Mouse (Mus musculus): Measurements from ENCODE around the gene Txn1. TPM values are rescaled to one million over a fixed set of nuclear protein-coding genes. Genes with fewer than 3 reads are reported as not detected.

Txn1 gene
- polyA plus RNA-seq, 1 experiment from 2014 or later: 314 TPM

DNA sequence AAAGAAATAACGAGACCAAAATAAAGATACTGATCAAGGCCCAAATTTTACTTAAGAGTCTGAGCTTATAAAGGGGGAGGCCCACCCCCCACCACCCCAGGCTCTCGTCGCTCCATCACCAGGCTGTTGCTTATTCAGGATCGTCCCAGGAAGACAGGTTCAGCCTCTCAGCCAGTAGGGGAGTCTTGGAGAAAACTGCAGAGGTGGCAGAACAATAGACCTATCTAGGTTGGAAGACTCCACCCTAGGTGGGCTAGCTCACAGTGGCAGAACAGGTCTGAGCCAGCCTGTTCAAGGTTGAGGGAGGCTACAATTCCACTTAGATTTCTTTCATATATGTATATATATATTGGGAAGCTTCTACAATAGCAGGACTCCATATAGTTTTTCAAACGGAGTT, 22.0 kb downstream of the Txn1 start:
- Histone ChIP-seq H3K9me3 (replicated peaks) (peaks cover 9% of the 10 kb centered on the region; the same call in 1 of the 2 replicates), H3K4me1 (no peaks in the 10 kb centered on the region), H3K4me3 (no peak overlapping the region), H3K9ac (no peak overlapping the region), H3K27ac (no peak overlapping the region), H3K4me2 (replicated peaks) (no peak overlapping the region), H3K27me3 (no peaks in the 10 kb centered on the region), H3K36me3 (no peaks in the 10 kb centered on the region)
- 79% methylated on average over 5 of the region's 5 CpGs for WGBS
- ATAC-seq (ENCODE audit: low FRiP score): no peak

DNA sequence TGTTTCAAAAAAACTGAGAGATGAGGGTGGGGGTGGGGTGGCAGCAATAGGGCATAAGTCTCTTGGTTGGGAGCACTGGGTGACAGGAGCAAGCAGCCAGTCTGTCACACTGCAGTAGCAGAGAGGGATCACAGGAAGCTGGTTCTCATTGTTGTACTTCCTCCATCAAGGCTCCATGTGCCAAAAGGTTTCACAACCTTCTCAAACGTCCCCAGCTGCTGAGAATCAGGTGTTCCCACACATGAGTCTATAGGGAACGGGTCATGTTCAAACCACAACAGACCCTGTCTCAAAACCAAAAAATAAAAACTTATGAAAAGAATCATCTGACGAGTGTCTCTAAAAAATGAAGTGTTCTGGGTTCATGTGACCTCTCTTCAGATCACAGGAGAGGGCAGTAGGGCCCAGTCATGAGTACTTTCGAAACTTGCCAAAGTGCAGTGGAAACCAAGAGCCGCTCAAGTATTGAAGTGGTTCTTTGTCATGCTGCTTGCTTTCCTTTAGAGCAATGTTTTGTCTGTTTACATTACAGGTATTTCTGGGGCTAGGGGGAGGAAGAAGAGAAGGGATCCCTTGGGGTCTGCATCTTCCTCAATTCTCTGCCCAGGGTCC, 25.5 kb downstream of the Txn1 start:
- Histone ChIP-seq H3K27me3 (no peaks in the 10 kb centered on the region), H3K4me3 (no peak overlapping the region), H3K4me2 (replicated peaks) (no peak overlapping the region), H3K9me3 (replicated peaks) (peaks cover 9% of the 10 kb centered on the region; the same call in 1 of the 2 replicates), H3K27ac (no peak overlapping the region), H3K4me1 (no peaks in the 10 kb centered on the region), H3K36me3 (no peaks in the 10 kb centered on the region), H3K9ac (no peak overlapping the region)
- 77% methylated on average over 5 of the region's 5 CpGs for WGBS
- ATAC-seq (ENCODE audit: low FRiP score): no peak

DNA sequence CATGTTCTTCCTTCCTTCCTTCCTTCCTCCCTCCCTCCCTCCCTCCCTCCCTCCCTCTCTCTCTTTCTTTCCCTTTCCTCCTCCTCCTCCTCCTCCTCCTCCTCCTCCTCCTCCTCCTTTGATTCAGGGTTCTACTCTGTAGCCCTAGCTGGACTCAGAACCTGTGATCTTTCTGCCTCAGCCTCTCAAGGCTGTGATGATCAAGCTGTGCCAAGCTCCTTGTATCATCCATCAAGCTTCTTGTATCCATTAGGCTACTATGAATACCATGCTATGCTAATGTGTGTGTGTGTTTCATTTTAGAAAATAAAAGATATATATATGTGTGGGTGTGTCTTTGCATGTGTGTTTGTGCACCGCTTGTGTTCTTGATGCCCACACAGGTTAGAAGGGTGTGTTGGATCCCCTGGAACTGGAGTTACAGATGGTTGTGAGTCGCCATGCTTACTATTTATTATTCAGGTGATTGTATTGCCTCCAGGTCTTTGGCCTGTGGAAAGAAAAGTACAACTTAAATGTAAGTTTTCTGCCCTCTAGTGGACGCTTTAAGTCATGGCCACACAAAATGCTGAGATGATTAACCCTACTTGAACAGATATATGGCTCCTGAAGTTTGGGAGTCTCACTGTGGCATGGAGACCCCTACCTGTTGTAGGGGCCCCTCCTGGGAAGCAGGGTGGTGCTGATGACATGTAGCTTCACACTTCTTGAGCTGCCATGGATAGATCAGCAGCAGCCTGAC, 28.6 kb downstream of the Txn1 start:
- 0 out of 2 replicates have a peak, but pooled peaks have one; percentile 46 for ATAC-seq (ENCODE audit: low FRiP score)

DNA sequence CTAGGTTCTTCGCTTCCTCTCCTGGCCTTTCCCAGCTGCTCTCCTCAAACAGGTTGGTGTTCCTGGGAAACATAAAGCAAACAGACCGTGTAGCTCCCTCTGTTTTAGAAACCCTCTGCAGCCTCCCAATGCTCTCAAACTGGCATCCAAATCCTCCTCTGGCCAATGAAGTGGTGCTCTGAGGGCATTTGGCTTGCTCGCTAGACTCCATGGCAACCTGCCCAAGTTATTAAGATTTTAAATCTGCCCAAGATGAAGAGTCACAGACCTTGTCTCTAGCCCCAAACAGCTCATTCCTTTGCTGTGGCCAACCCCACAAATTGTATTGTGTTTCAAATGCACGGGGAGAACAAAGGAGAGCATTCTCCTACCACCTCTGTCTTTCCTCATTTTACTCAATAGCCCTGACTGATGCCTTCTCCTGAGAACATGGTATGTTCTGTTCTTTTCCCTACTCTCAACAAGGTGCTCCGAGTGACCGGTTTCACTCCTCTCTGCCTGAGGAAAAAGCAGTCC, 31.6 kb downstream of the Txn1 start:
- H3K9ac ChIP-seq: no peak overlapping the region
- H3K36me3 ChIP-seq: no peaks in the 10 kb centered on the region
- no peak overlapping the region for H3K27ac ChIP-seq
- no peak overlapping the region for H3K4me2 ChIP-seq (replicated peaks)
- no peak for ATAC-seq (ENCODE audit: low FRiP score)
- 68% methylated on average over 6 of the region's 6 CpGs for WGBS
- H3K4me3 ChIP-seq: no peak overlapping the region
- H3K27me3 ChIP-seq: no peaks in the 10 kb centered on the region
- H3K9me3 ChIP-seq (replicated peaks): no peaks in the 10 kb centered on the region
- peaks cover 17% of the 10 kb centered on the region for H3K4me1 ChIP-seq

More for the DNA sequence above, 28.6 kb downstream of the Txn1 start:
- no peaks in the 10 kb centered on the region for H3K36me3 ChIP-seq
- no peak overlapping the region for H3K4me2 ChIP-seq (replicated peaks)
- 0 out of 2 replicates have a peak, but pooled peaks cover 2% of the 10 kb centered on the region for H3K4me1 ChIP-seq
- H3K9me3 ChIP-seq (replicated peaks): peaks cover 6% of the 10 kb centered on the region; the same call in 1 of the 2 replicates
- H3K4me3 ChIP-seq: no peak overlapping the region
- no peaks in the 10 kb centered on the region for H3K27me3 ChIP-seq
- WGBS: 35% methylated on average over 3 of the region's 3 CpGs
- no peak overlapping the region for H3K9ac ChIP-seq
- no peak overlapping the region for H3K27ac ChIP-seq

DNA sequence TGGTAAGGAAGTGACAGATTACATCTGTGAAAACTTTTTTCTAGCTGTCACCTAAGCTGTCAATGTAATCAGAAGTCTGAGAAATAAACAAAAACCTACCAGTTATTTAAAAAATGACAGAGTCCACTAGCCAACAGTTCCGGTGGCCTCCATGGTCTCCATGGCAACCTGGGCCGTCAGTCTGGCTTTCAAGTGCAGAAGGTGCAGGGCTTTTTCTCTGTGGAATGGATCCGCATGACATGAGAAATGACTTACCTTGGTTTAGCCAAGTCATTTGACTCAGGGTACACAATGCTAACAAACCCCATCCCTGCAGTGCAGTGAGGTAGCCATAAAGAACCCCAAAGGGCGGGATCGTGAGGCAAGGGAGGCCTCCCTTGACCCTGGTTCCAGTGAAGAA, 34.0 kb downstream of the Txn1 start:
- Histone ChIP-seq H3K4me2 (replicated peaks) (no peak overlapping the region), H3K27me3 (no peaks in the 10 kb centered on the region), H3K4me1 (peaks cover 20% of the 10 kb centered on the region), H3K36me3 (no peaks in the 10 kb centered on the region), H3K9me3 (replicated peaks) (no peaks in the 10 kb centered on the region), H3K9ac (no peak overlapping the region), H3K4me3 (no peak overlapping the region), H3K27ac (no peak overlapping the region)
- ATAC-seq (ENCODE audit: low FRiP score): no peak
- WGBS: 30% methylated on average over 5 of the region's 5 CpGs

DNA sequence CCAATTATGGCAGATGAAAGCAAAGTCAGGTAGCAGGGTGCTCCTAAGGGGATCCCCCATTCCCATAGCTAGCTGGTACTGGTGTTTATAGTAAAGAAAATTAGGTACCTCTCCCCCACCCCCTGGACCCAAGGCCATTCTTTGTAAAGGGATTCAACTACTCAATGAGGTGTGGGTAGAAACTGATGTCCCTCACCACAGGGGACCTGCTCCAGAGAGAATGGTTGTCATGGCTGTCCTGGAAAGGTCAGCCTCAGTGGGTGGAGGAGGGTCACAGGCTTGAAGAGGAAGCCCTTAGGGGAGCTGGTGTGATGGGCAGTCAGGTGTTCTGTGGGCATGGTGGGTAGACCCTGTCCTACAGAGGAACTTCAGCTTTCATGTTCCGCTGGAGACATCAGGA, 35.7 kb downstream of the Txn1 start:
- Histone ChIP-seq H3K4me3 (no peak overlapping the region), H3K9me3 (replicated peaks) (no peaks in the 10 kb centered on the region), H3K4me1 (peaks cover 25% of the 10 kb centered on the region), H3K36me3 (no peaks in the 10 kb centered on the region), H3K27me3 (peaks cover under 1% of the 10 kb centered on the region; the same call in 1 of the 2 replicates), H3K27ac (no peak overlapping the region), H3K9ac (no peak overlapping the region), H3K4me2 (replicated peaks) (no peak overlapping the region)
- no peak for ATAC-seq (ENCODE audit: low FRiP score)
- WGBS: 76% methylated on average over 1 of the region's 1 CpGs

DNA sequence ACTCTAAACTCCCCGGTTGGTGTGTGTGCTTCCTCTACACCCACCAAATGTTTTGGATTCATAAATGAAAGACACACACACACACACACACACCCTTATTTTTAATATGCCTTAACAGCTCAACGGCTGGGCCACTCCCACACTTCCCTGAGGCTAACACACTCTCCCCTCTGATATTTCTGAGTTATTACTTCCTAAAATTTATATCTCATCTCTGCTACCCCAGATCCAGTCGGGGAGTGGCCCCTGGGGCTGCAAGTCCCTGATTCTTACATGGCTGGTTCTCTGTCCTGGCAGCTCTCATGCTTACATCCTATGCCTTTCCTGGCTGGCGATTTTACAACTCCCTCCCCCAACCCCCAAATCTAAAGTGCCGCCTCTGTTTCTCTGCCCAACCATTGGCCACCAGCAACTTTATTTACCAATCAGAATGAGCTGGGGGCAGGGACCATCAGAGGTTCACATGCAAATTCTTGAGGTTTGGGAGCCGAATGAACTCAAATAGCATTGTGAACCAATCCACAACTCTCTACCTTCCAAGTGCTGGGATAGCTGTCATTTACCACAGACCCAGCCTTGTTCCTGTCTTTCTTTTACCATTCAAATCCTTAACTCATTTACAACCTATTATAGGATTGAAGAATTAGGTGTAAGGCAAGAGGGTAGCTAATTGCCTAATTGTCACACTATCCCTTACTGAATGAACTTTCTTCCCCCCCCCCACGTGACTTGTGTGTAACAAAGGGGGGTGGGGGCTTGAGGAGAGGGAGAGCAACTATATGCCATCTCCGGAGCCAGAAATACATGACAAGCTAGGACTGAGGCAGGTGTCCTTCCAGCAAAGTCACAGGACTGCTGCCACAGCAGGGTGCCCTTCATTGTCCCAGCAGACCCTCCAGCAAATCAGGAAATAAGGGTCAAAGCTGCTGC, 36.5 kb downstream of the Txn1 start:
- ATAC-seq (ENCODE audit: low FRiP score): no peak
- H3K4me2 ChIP-seq (replicated peaks): no peak overlapping the region
- peaks cover 25% of the 10 kb centered on the region for H3K4me1 ChIP-seq

DNA sequence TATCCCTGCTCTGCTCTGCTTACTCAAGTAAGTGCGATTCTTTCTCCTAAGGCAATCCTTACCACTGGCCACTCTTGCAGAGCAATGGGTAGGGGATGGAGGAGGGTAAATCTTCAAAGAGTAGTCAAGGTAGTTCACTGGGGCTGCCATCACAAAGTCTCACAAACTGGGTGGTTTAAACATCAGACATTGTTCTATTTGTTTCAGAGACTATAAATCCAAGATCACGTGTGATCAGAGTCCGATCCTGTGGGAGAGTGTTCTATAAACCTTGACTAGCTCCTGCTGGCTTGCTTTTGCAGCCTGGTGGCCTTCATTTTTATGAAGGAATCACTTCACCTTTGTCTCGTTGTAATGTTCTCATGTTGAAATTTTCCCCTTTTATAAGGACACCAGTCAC, 39.5 kb downstream of the Txn1 start:
- no peak overlapping the region for H3K27ac ChIP-seq
- H3K36me3 ChIP-seq: no peaks in the 10 kb centered on the region
- peaks cover 19% of the 10 kb centered on the region for H3K4me1 ChIP-seq
- peaks cover 4% of the 10 kb centered on the region; the same call in 1 of the 2 replicates for H3K27me3 ChIP-seq
- H3K4me2 ChIP-seq (replicated peaks): no peak overlapping the region
- 79% methylated on average over 4 of the region's 4 CpGs for WGBS
- H3K4me3 ChIP-seq: no peak overlapping the region
- no peak overlapping the region for H3K9ac ChIP-seq
- H3K9me3 ChIP-seq (replicated peaks): no peaks in the 10 kb centered on the region
- no peak for ATAC-seq (ENCODE audit: low FRiP score)

More for the DNA sequence above, 36.5 kb downstream of the Txn1 start:
- Histone ChIP-seq H3K9me3 (replicated peaks) (no peaks in the 10 kb centered on the region), H3K4me3 (no peak overlapping the region), H3K36me3 (no peaks in the 10 kb centered on the region), H3K27ac (no peak overlapping the region), H3K9ac (no peak overlapping the region), H3K27me3 (peaks cover 4% of the 10 kb centered on the region; the same call in 1 of the 2 replicates)
- 13% methylated on average over 8 of the region's 8 CpGs for WGBS

DNA sequence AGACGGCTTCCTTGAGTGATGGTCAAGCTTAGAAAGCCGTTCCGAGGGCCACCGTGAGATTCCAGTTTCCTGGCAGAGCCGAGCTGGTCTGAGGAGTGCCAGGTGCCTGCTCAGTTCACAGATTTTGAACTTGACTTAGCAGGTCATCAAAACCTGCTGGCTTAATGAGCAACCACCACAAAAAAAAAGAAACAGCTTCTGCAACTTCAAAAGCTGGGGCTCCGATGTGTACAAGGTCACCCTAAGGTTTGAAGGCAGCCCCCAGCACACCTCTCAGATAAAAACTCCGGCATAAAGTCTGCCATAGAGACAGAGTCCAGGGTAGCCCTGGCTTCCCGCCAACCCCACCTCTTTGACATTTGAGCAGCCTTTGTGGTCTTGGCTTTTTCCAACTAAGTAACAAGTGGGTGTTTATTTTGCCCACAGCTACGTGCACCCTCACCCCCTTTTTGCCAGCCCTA, 40.0 kb downstream of the Txn1 start, which contains the start of gene D630039A03Rik:
Gene D630039A03Rik, minus strand, starts transcription at position 97 of the 461 bp plus-strand sequence.
- peaks cover 4% of the 10 kb centered on the region; the same call in 1 of the 2 replicates for H3K27me3 ChIP-seq
- H3K27ac ChIP-seq: no peak within 1 kb of the TSS
- no peaks in the 10 kb centered on the region for H3K9me3 ChIP-seq (replicated peaks)
- ATAC-seq (ENCODE audit: low FRiP score): no peak
- peaks cover 19% of the 10 kb centered on the region for H3K4me1 ChIP-seq
- H3K36me3 ChIP-seq: no peaks in the 10 kb centered on the region
- WGBS: 30% methylated on average over 9 of the region's 9 CpGs
- 0 out of 2 replicates have a peak within 1 kb of the TSS, but pooled peaks have one; percentile 1 for H3K4me2 ChIP-seq (replicated peaks)
- H3K9ac ChIP-seq: no peak within 1 kb of the TSS
- H3K4me3 ChIP-seq: no peak within 1 kb of the TSS

DNA sequence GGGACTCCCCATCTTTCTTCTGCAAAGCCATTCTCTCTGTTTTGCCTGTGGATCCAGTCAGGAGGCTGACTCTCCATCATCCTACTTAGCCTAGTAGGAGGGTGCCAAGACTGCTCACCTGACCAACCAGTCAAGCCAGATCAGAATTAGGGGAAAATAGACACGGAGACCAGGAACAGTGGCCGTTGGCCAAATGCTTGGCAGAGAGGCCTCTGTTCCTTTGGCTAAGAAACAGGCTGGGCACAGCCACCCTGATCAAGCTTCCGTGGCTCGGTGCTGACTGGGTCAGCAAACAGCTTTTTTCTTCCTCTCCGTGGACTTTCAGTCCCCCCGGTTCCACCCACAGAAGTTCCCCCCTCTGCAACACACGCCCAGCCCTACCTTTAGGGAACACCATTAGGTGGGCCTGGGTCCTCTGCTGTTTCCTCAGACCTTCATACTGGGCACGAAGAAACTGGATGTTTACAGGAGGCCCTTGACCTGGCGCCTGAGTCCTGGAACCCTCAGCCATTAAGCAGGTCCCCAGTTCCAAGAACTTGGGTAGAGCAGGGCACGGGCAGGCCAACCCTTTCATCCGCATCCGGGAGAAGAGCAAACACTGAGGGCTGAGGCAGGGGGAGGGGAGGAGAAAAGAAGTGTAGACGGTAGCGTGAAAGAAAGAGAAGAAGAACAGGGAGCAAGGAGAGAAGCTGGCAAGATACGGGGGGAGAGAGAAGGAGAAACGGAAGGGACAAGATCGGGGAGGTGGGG, 40.8 kb downstream of the Txn1 start:
- 42% methylated on average over 17 of the region's 17 CpGs for WGBS
- ATAC-seq (ENCODE audit: low FRiP score): no peak

More for the DNA sequence above, 40.8 kb downstream of the Txn1 start:
- Histone ChIP-seq H3K4me1 (peaks cover 15% of the 10 kb centered on the region), H3K4me3 (no peak overlapping the region), H3K27me3 (peaks cover 4% of the 10 kb centered on the region; the same call in 1 of the 2 replicates), H3K9me3 (replicated peaks) (no peaks in the 10 kb centered on the region), H3K36me3 (no peaks in the 10 kb centered on the region), H3K27ac (no peak overlapping the region), H3K9ac (no peak overlapping the region), H3K4me2 (replicated peaks) (0 out of 2 replicates have a peak overlapping the region, but pooled peaks have one; percentile 1)
